Comparison of ENCODE assay signal across 8 mouse cellular contexts in genomic region chr4:43957846-43958461, GRCm38 (mm10). TPM values are rescaled to one million over a fixed set of nuclear protein-coding genes. Genes with fewer than 3 reads are reported as not detected.
A peak's percentile ranks its signal among the peaks of the same experiment; 100 is the strongest.
DNase-seq lines count a peak whose midpoint lies in the region; ATAC-seq and TF ChIP-seq lines count a peak whose summit lies in the region.

No protein-coding gene starts in this region.

- peak overlapping the region; percentile 91 to 95 for H3K4me3 ChIP-seq in ES-E14 (ENCODE audit: insufficient read depth in 1 of 2, low read depth in 1 of 2, low read length in 2 of 2, poor library complexity in 1 of 2, severe bottlenecking in 1 of 2)
- peak overlapping the region; percentile 58 for H3K4me3 ChIP-seq in forebrain, embryonic 11.5 days (ENCODE audit: low read depth, low read length)
- peak overlapping the region; percentile 83 for H3K4me3 ChIP-seq in liver, embryonic 11.5 days (ENCODE audit: low read depth, low read length)
- H3K4me3 ChIP-seq in neural tube, embryonic 11.5 days (ENCODE audit: low read depth, low read length): peak overlapping the region; percentile 77

- peak overlapping the region; percentile 57; the same call in 1 of the 2 replicates for H3K27ac ChIP-seq in ES-E14 (ENCODE audit: insufficient read depth, low read depth, low read length, poor library complexity, severe bottlenecking)
- peak overlapping the region; percentile 58 for H3K27ac ChIP-seq in forebrain, embryonic 11.5 days (ENCODE audit: low read depth, low read length)
- peak overlapping the region; percentile 81 for H3K27ac ChIP-seq in liver, embryonic 11.5 days (ENCODE audit: low read depth, low read length)
- peak overlapping the region; percentile 70 for H3K27ac ChIP-seq in neural tube, embryonic 11.5 days (ENCODE audit: low read depth, low read length)

- 1% methylated on average over 26 of the region's 26 CpGs for WGBS in forebrain, embryonic 11.5 days
- WGBS in liver, embryonic 11.5 days: under 1% methylated on average over 26 of the region's 26 CpGs
- WGBS in neural tube, embryonic 11.5 days: 0% methylated on average over 26 of the region's 26 CpGs

- H3K9ac ChIP-seq in ES-E14 (ENCODE audit: insufficient read depth, low read depth, low read length, poor library complexity, severe bottlenecking): peak overlapping the region; percentile 87
- peak overlapping the region; percentile 73 for H3K9ac ChIP-seq in forebrain, embryonic 11.5 days (ENCODE audit: low read length)
- peak overlapping the region; percentile 73 for H3K9ac ChIP-seq in liver, embryonic 11.5 days (ENCODE audit: low read depth, low read length)
- H3K9ac ChIP-seq in neural tube, embryonic 11.5 days (ENCODE audit: low read length): peak overlapping the region; percentile 85

- H3K36me3 ChIP-seq in ES-E14 (ENCODE audit: control insufficient read depth, insufficient read depth, low read length, poor library complexity, severe bottlenecking): no peaks in the 10 kb centered on the region
- H3K36me3 ChIP-seq in forebrain, embryonic 11.5 days (ENCODE audit: control insufficient read depth, insufficient read depth, low read length): no peaks in the 10 kb centered on the region
- H3K36me3 ChIP-seq in liver, embryonic 11.5 days (ENCODE audit: control insufficient read depth, insufficient read depth, low read length): no peaks in the 10 kb centered on the region
- no peaks in the 10 kb centered on the region for H3K36me3 ChIP-seq in neural tube, embryonic 11.5 days (ENCODE audit: control insufficient read depth, insufficient read depth, low read length)

- peak; percentile 79 for DNase-seq in embryo, embryonic 10 days (ENCODE audit: low spot score)
- DNase-seq in embryo, embryonic 9.5 days (ENCODE audit: extremely low spot score): no peak
- DNase-seq in ES-E14 (ENCODE audit: low read depth, low spot score): peak; percentile 73
- DNase-seq in forebrain, embryonic 11.5 days (ENCODE audit: low spot score): peak; percentile 90
- DNase-seq in heart, postnatal 4 days: peak; percentile 79
- no peak for DNase-seq in liver, embryonic 11.5 days (ENCODE audit: low spot score)
- peak; percentile 89 for DNase-seq in neural tube, embryonic 11.5 days (ENCODE audit: low spot score)
- peak; percentile 71 for DNase-seq in thymus, postnatal 4 days

- H3K9me3 ChIP-seq in ES-E14 (ENCODE audit: control insufficient read depth, insufficient read depth, low read depth, low read length): no peaks in the 10 kb centered on the region
- no peaks in the 10 kb centered on the region for H3K9me3 ChIP-seq in forebrain, embryonic 11.5 days (ENCODE audit: control insufficient read depth, low read length)
- no peaks in the 10 kb centered on the region for H3K9me3 ChIP-seq in liver, embryonic 11.5 days (ENCODE audit: control insufficient read depth, low read length)
- H3K9me3 ChIP-seq in neural tube, embryonic 11.5 days (ENCODE audit: control insufficient read depth, low read length): no peaks in the 10 kb centered on the region

- peak; percentile 86 for ATAC-seq in forebrain, embryonic 11.5 days (replicated peaks; ENCODE audit: low FRiP score)
- peak; percentile 35 for ATAC-seq in liver, embryonic 11.5 days (replicated peaks; ENCODE audit: low FRiP score)
- peak; percentile 87 for ATAC-seq in neural tube, embryonic 11.5 days (ENCODE audit: insufficient read depth, low FRiP score, low TSS enrichment)

- H3K4me2 ChIP-seq in forebrain, embryonic 11.5 days (ENCODE audit: low read depth, low read length, severe bottlenecking): peak overlapping the region; percentile 73
- peak overlapping the region; percentile 93 for H3K4me2 ChIP-seq in liver, embryonic 11.5 days
- H3K4me2 ChIP-seq in neural tube, embryonic 11.5 days (ENCODE audit: low read depth): peak overlapping the region; percentile 92

- in situ Hi-C loops in ES-E14 (cut with MboI; ENCODE audit: low sequenced_read_pairs in 2 of 2, unreplicated experiment in 2 of 2): no loop called here

- H3K4me1 ChIP-seq in ES-E14 (ENCODE audit: control insufficient read depth in 2 of 2, insufficient read depth in 2 of 2, low read length in 2 of 2, poor library complexity in 1 of 2): peaks cover 14 to 20% of the 10 kb centered on the region in 2 experiments
- peaks cover 7% of the 10 kb centered on the region; the same call in 1 of the 2 replicates for H3K4me1 ChIP-seq in forebrain, embryonic 11.5 days (replicated peaks; ENCODE audit: control insufficient read depth, insufficient read depth, low read length)
- peaks cover 46% of the 10 kb centered on the region for H3K4me1 ChIP-seq in liver, embryonic 11.5 days (replicated peaks; ENCODE audit: control insufficient read depth, insufficient read depth, low read length)
- H3K4me1 ChIP-seq in neural tube, embryonic 11.5 days (ENCODE audit: control insufficient read depth, insufficient read depth, low read length): peaks cover 15% of the 10 kb centered on the region

- H3K27me3 ChIP-seq in forebrain, embryonic 11.5 days (ENCODE audit: control insufficient read depth, insufficient read depth, low read length): peaks cover 12% of the 10 kb centered on the region
- H3K27me3 ChIP-seq in liver, embryonic 11.5 days (replicated peaks; ENCODE audit: control insufficient read depth, insufficient read depth, low read length): no peaks in the 10 kb centered on the region
- no peaks in the 10 kb centered on the region for H3K27me3 ChIP-seq in neural tube, embryonic 11.5 days (ENCODE audit: control insufficient read depth, insufficient read depth, low read length)

TF ChIP-seq in ES-E14, 5 proteins besides CTCF, POLR2A, EP300 and RAD21:
- TF ChIP-seq CHD2 (IDR thresholded peaks at IDR 0.05; ENCODE audit: low read depth, low read length): no peak
- TF ChIP-seq HCFC1 (IDR thresholded peaks at IDR 0.05; ENCODE audit: borderline replicate concordance, insufficient read depth, low read length): 0 out of 2 replicates have a peak, but pooled peaks have one; percentile 20
- no peak for TF ChIP-seq MAFK (IDR thresholded peaks at IDR 0.05; ENCODE audit: insufficient read depth, low read depth, low read length)

RNA-seq across cellular contexts. Expression of gene Glipr2, which starts 0.8 kb away (rescaled TPM):
- total RNA-seq in ES-E14 (2012; rRNA removed): 52.3 and 93.2 TPM in 2 replicates
- polyA plus RNA-seq in forebrain, embryonic 11.5 days (2014; fragmentation: Nextera tagmentation; extraction: Ambion mirVana): 75.5 and 79.1 TPM in 2 replicates
- total RNA-seq in heart, postnatal 4 days (2021): 10 to 100 TPM; 31.0 to 32.9 TPM
- polyA plus RNA-seq in liver, embryonic 11.5 days (2014; fragmentation: Nextera tagmentation; extraction: Ambion mirVana): 71.4 and 81.6 TPM in 2 replicates
- polyA plus RNA-seq in neural tube, embryonic 11.5 days (2014; fragmentation: Nextera tagmentation; extraction: Ambion mirVana): 109 and 117 TPM in 2 replicates

RNA-seq across cellular contexts. Expression of gene Ccin, which starts 25.3 kb away (rescaled TPM):
- total RNA-seq in ES-E14 (2012; rRNA removed): 0.80 and 1.1 TPM in 2 replicates
- not detected in 2 replicates for polyA plus RNA-seq in forebrain, embryonic 11.5 days (2014; fragmentation: Nextera tagmentation; extraction: Ambion mirVana)
- total RNA-seq in heart, postnatal 4 days (2021): under 1 TPM; 0.26 to 0.47 TPM
- not detected in 2 replicates for polyA plus RNA-seq in liver, embryonic 11.5 days (2014; fragmentation: Nextera tagmentation; extraction: Ambion mirVana)
- not detected in 2 replicates for polyA plus RNA-seq in neural tube, embryonic 11.5 days (2014; fragmentation: Nextera tagmentation; extraction: Ambion mirVana)

RNA-seq across cellular contexts. Expression of gene Clta, which starts 46.3 kb away (rescaled TPM):
- 261 and 373 TPM in 2 replicates for total RNA-seq in ES-E14 (2012; rRNA removed)
- 211 and 223 TPM in 2 replicates for polyA plus RNA-seq in forebrain, embryonic 11.5 days (2014; fragmentation: Nextera tagmentation; extraction: Ambion mirVana)
- total RNA-seq in heart, postnatal 4 days (2021): 100 to 1,000 TPM; 108 TPM
- polyA plus RNA-seq in liver, embryonic 11.5 days (2014; fragmentation: Nextera tagmentation; extraction: Ambion mirVana): 215 and 216 TPM in 2 replicates
- 257 and 258 TPM in 2 replicates for polyA plus RNA-seq in neural tube, embryonic 11.5 days (2014; fragmentation: Nextera tagmentation; extraction: Ambion mirVana)

Comparison
In these comparisons a context has a peak if more than half of its experiments do, and no peak if none do; other contexts are left out.
1. DNase-seq: peak in embryo, embryonic 10 days (single experiment), ES-E14 (single experiment), forebrain, embryonic 11.5 days (single experiment), heart, postnatal 4 days (single experiment), neural tube, embryonic 11.5 days (single experiment) and thymus, postnatal 4 days (single experiment); none in embryo, embryonic 9.5 days (single experiment) and liver, embryonic 11.5 days (single experiment).
2. ATAC-seq: peak in every context shown above with its lines; median percentile 87 in neural tube, embryonic 11.5 days; 86 in forebrain, embryonic 11.5 days; 35 in liver, embryonic 11.5 days.
3. Peak in every context shown above with its lines, with median percentiles within 50 percentile points of each other: H3K27ac ChIP-seq, H3K4me3 ChIP-seq, H3K9ac ChIP-seq and H3K4me2 ChIP-seq.